Mouse (Mus musculus): ENCODE data around the gene Utp11. TPM values are rescaled to one million over a fixed set of nuclear protein-coding genes. Genes with fewer than 3 reads are reported as not detected.

Utp11 gene
- polyA plus RNA-seq, 1 experiment from 2014 or later, result 62.7 TPM

DNA sequence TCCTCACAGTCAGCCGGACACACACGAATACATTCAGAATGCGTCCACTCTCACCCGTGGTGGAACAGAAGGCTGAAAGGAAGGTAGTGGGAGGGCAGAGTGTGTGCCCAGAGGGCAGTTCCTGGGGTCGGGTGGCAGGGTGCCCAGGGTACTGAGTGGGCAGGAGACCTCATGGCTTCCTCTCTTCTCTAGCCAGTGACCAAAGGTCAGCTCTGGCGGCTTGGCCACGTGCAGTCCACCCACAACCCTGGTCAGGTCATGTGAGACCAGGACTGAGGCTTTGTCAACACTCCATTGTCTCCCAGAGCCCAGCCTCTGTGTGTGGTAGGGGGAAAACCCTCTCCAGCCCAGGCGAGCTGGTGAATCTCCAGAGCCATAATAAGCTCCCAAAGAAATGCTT, 23.2 kb downstream of the Utp11 start:
- Histone ChIP-seq H3K27me3 (replicated peaks; ENCODE audit: control insufficient read depth, insufficient read depth, low read length) (peaks cover 19% of the 10 kb centered on the region), H3K4me2 (ENCODE audit: low read depth, low read length) (no peak overlapping the region), H3K36me3 (ENCODE audit: control insufficient read depth, insufficient read depth, low read length) (no peaks in the 10 kb centered on the region), H3K4me3 (ENCODE audit: low read depth, low read length) (no peak overlapping the region), H3K27ac (replicated peaks; ENCODE audit: low read depth, low read length) (no peak overlapping the region), H3K9me3 (ENCODE audit: control insufficient read depth, low read length) (no peaks in the 10 kb centered on the region), H3K9ac (ENCODE audit: low read depth, low read length) (no peak overlapping the region), H3K4me1 (ENCODE audit: control insufficient read depth, insufficient read depth, low read length) (peaks cover 15% of the 10 kb centered on the region)
- WGBS, result 77% methylated on average over 8 of the region's 8 CpGs
- no peak for ATAC-seq (ENCODE audit: low read depth)
- DNase-seq (ENCODE audit: low spot score), result no peak

DNA sequence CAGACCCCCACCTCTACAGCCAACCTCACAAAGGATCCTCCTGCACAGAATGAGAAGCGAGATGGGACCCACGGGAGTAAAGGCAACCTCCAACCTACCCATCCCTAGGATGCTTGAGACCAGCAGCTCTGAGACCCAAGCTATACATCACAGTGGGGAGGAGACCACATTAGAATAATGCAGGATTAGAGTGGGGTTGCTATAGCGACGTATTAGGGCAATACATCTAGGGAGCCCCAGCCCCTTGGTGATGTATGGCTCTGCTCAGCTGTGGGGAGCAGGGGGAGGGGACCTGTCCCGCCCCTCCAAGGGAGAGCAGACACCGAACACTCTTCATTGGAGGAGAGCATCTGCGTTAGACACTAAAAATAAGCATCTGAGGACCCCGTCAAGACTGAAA, 25.3 kb downstream of the Utp11 start:
- peaks cover 32% of the 10 kb centered on the region for H3K27me3 ChIP-seq (replicated peaks; ENCODE audit: control insufficient read depth, insufficient read depth, low read length)
- no peak overlapping the region for H3K4me2 ChIP-seq (ENCODE audit: low read depth, low read length)
- no peak overlapping the region for H3K9ac ChIP-seq (ENCODE audit: low read depth, low read length)
- no peak overlapping the region for H3K4me3 ChIP-seq (ENCODE audit: low read depth, low read length)
- peaks cover 14% of the 10 kb centered on the region for H3K4me1 ChIP-seq (ENCODE audit: control insufficient read depth, insufficient read depth, low read length)
- no peak overlapping the region for H3K27ac ChIP-seq (replicated peaks; ENCODE audit: low read depth, low read length)
- no peak for DNase-seq (ENCODE audit: low spot score)
- H3K9me3 ChIP-seq (ENCODE audit: control insufficient read depth, low read length), result no peaks in the 10 kb centered on the region
- WGBS, result 15% methylated on average over 8 of the region's 8 CpGs
- H3K36me3 ChIP-seq (ENCODE audit: control insufficient read depth, insufficient read depth, low read length), result no peaks in the 10 kb centered on the region
- peak; percentile 62; the same call in 1 of the 2 replicates for ATAC-seq (ENCODE audit: low read depth)

DNA sequence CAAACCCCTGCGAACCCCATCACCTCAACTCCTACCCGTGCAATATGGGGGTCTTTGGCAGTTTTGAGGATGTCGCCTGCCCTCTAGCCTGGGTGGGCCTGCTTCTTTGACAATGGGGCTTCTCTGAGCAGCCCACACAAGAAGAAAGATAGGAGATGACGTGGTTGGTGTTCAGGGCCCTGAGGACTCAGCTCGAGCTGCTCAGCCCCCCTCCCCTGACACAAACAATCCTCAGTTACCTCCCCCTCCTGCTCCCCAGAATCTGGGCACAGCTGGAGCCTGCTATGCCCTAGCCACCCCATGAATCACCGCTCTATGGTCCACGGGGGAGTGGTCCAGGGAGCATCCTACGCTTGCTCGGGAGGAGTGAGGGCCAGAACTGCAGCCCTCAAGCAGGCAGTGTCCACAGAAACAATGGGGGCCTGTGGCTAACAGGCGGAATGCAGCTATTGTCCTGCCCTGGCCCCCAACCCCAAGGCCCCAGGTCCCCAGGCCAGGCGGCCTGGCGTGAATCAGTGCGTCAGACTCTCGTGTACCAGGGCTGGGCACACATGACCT, 25.8 kb downstream of the Utp11 start:
- H3K9me3 ChIP-seq (ENCODE audit: control insufficient read depth, low read length), result no peaks in the 10 kb centered on the region

DNA sequence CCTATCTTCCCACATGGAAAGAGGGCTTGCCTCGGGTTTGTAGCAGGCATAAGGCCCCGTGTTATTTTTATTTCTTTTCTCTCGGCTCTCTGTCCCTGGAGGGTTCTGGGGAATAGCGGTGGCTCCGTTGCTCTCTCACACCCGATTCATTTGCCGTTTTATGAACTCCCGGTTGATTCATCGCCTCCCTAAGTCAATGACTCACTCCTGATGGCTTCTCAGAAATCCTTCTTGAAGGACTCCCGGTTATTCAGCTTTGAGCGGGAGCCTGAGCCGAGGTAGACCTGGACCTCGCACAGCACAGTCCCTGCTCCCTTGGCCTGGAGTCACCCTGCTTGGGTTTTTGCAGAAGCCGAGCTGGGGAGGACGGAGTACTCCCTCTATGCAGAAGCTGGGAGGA, 28.8 kb downstream of the Utp11 start:
- Histone ChIP-seq H3K4me2 (ENCODE audit: low read depth, low read length) (no peak overlapping the region), H3K9ac (ENCODE audit: low read depth, low read length) (no peak overlapping the region), H3K9me3 (ENCODE audit: control insufficient read depth, low read length) (no peaks in the 10 kb centered on the region), H3K36me3 (ENCODE audit: control insufficient read depth, insufficient read depth, low read length) (no peaks in the 10 kb centered on the region), H3K27me3 (replicated peaks; ENCODE audit: control insufficient read depth, insufficient read depth, low read length) (peaks cover 49% of the 10 kb centered on the region), H3K4me1 (ENCODE audit: control insufficient read depth, insufficient read depth, low read length) (no peaks in the 10 kb centered on the region), H3K27ac (replicated peaks; ENCODE audit: low read depth, low read length) (no peak overlapping the region), H3K4me3 (ENCODE audit: low read depth, low read length) (no peak overlapping the region)
- DNase-seq (ENCODE audit: low spot score) (no peak), ATAC-seq (ENCODE audit: low read depth) (no peak)
- 67% methylated on average over 15 of the region's 15 CpGs for WGBS

More for the DNA sequence above, 25.8 kb downstream of the Utp11 start:
- ATAC-seq (ENCODE audit: low read depth) (no peak), DNase-seq (ENCODE audit: low spot score) (no peak)
- Histone ChIP-seq H3K4me3 (ENCODE audit: low read depth, low read length) (no peak overlapping the region), H3K27ac (replicated peaks; ENCODE audit: low read depth, low read length) (no peak overlapping the region), H3K4me2 (ENCODE audit: low read depth, low read length) (no peak overlapping the region), H3K4me1 (ENCODE audit: control insufficient read depth, insufficient read depth, low read length) (peaks cover 9% of the 10 kb centered on the region), H3K36me3 (ENCODE audit: control insufficient read depth, insufficient read depth, low read length) (no peaks in the 10 kb centered on the region), H3K9ac (ENCODE audit: low read depth, low read length) (no peak overlapping the region), H3K27me3 (replicated peaks; ENCODE audit: control insufficient read depth, insufficient read depth, low read length) (peaks cover 32% of the 10 kb centered on the region)
- WGBS, result 38% methylated on average over 14 of the region's 14 CpGs

DNA sequence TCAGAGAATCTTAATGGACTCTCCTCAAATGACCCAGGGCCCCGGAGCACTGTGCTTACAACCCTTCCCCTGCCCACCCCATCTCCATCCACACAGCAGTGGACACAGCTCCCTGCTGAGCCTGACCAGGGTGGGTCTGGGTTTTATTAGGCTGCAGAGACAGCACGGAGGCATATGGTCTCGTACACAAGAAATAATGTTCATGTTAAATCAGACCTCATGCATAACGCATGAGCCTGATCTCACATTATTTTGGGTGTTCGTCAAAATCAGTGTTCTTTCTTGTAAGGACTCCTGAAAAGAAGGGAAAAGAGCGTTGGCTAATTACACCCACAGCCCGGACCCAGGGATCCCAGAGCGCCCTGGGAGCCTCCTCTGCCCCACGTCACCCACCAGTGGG, 29.2 kb downstream of the Utp11 start:
- H3K27ac ChIP-seq (replicated peaks; ENCODE audit: low read depth, low read length), result no peak overlapping the region
- H3K27me3 ChIP-seq (replicated peaks; ENCODE audit: control insufficient read depth, insufficient read depth, low read length), result peaks cover 53% of the 10 kb centered on the region
- no peak overlapping the region for H3K4me3 ChIP-seq (ENCODE audit: low read depth, low read length)
- WGBS, result 44% methylated on average over 9 of the region's 9 CpGs
- no peak overlapping the region for H3K4me2 ChIP-seq (ENCODE audit: low read depth, low read length)
- H3K4me1 ChIP-seq (ENCODE audit: control insufficient read depth, insufficient read depth, low read length), result no peaks in the 10 kb centered on the region
- H3K9ac ChIP-seq (ENCODE audit: low read depth, low read length), result no peak overlapping the region
- ATAC-seq (ENCODE audit: low read depth) (no peak), DNase-seq (ENCODE audit: low spot score) (no peak)
- no peaks in the 10 kb centered on the region for H3K9me3 ChIP-seq (ENCODE audit: control insufficient read depth, low read length)
- H3K36me3 ChIP-seq (ENCODE audit: control insufficient read depth, insufficient read depth, low read length), result no peaks in the 10 kb centered on the region

DNA sequence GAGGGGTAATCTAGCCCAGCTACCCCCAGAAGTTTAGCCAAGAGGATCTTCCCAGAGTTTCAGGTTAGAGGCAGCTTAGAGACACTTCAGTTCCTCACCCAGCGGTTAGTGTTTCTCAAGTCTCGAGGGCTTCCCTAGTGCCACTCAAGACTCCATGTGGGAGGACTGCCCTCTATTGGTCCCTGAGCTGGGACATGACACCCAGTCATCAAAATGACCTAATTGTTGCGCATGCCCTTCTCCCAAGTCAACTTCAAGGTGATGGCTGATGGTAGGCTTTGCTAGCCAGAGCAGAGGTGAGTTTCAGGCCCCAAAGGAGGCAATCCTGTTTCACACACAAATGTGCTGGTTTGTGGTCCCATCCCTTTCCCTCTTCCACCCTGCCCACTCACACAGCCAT, 30.4 kb downstream of the Utp11 start:
- Histone ChIP-seq H3K36me3 (ENCODE audit: control insufficient read depth, insufficient read depth, low read length) (no peaks in the 10 kb centered on the region), H3K9me3 (ENCODE audit: control insufficient read depth, low read length) (no peaks in the 10 kb centered on the region), H3K9ac (ENCODE audit: low read depth, low read length) (no peak overlapping the region), H3K27me3 (replicated peaks; ENCODE audit: control insufficient read depth, insufficient read depth, low read length) (peaks cover 64% of the 10 kb centered on the region), H3K4me1 (ENCODE audit: control insufficient read depth, insufficient read depth, low read length) (0 out of 2 replicates have a peak, but pooled peaks cover 3% of the 10 kb centered on the region), H3K4me3 (ENCODE audit: low read depth, low read length) (no peak overlapping the region), H3K27ac (replicated peaks; ENCODE audit: low read depth, low read length) (no peak overlapping the region), H3K4me2 (ENCODE audit: low read depth, low read length) (no peak overlapping the region)
- DNase-seq (ENCODE audit: low spot score) (peak; percentile 29), ATAC-seq (ENCODE audit: low read depth) (no peak)
- 49% methylated on average over 3 of the region's 3 CpGs for WGBS

DNA sequence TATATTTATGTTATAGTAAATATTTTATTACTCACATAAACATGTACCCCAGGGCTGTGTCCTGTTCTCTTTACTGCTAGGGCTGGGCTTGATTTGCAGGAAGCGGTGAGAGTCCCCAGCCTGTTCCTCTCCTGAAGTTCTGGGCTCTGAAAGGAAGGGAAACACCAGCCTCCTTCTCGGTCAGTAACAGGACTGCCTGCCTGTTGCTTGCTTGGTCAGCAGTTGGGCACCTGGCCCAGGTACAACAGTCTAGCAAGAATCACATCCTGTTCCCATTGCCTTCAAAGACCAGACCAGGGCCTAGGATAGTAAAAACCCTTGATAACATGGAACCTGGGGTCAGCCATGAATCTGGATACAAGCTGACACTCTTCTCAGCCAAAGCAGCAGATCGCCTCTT, 32.8 kb downstream of the Utp11 start:
- Histone ChIP-seq H3K9ac (ENCODE audit: low read depth, low read length) (no peak overlapping the region), H3K36me3 (ENCODE audit: control insufficient read depth, insufficient read depth, low read length) (no peaks in the 10 kb centered on the region), H3K4me2 (ENCODE audit: low read depth, low read length) (no peak overlapping the region), H3K4me1 (ENCODE audit: control insufficient read depth, insufficient read depth, low read length) (peaks cover 13% of the 10 kb centered on the region), H3K27me3 (replicated peaks; ENCODE audit: control insufficient read depth, insufficient read depth, low read length) (peaks cover 83% of the 10 kb centered on the region), H3K9me3 (ENCODE audit: control insufficient read depth, low read length) (no peaks in the 10 kb centered on the region), H3K27ac (replicated peaks; ENCODE audit: low read depth, low read length) (no peak overlapping the region), H3K4me3 (ENCODE audit: low read depth, low read length) (no peak overlapping the region)
- no peak for DNase-seq (ENCODE audit: low spot score)
- 47% methylated on average over 3 of the region's 3 CpGs for WGBS
- no peak for ATAC-seq (ENCODE audit: low read depth)

DNA sequence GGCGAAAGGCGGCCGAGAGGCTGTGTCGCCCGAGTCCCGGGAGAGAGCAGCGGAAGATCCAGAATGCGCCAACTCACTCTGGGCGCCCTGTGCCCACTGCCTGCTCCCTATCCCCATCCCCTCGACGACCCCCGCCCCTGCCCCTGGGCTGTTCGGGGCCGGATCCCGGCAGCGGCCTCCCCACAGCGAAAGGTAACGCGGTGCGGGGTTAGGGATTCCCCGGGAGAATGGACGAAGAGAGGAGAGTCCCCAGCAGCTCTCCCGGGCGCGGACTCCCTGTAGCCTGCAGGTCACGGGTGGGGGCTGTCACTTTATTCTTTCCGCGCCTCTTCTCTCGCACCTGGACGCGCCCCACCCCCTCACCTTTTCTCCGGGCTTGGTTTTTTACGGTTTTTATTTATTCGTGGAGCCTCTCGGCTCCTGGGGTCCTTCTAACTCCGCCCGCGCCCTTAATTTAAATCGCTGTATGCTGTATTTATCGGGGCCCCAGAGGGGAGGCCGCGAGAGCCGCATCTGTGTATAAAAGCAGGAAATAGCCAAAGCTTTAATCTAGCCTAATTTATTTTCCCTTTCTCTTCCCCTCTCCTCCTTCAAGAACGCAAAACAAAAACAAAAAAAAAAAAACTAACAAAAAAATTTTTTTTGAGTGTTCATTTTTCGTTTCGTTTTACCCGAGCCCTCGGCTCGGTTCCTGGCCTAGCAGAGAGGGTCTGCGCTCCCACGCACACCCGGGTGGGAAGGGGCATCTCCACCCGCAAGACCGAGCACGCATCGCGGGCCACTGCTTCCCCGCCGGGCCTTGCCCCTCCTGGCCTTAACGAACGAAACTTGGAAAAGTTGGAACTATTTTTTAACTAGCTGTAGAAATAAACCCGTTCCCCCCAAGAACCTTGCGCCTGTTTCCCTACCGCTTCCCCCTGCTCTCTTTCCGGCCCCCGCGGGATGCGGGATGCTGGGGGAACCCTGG, 33.9 kb downstream of the Utp11 start:
- DNase-seq (ENCODE audit: low spot score), result no peak
- peaks cover 89% of the 10 kb centered on the region for H3K27me3 ChIP-seq (replicated peaks; ENCODE audit: control insufficient read depth, insufficient read depth, low read length)
- peak overlapping the region; percentile 98 for H3K4me2 ChIP-seq (ENCODE audit: low read depth, low read length)
- H3K36me3 ChIP-seq (ENCODE audit: control insufficient read depth, insufficient read depth, low read length), result no peaks in the 10 kb centered on the region
- no peak for ATAC-seq (ENCODE audit: low read depth)
- no peak overlapping the region for H3K27ac ChIP-seq (replicated peaks; ENCODE audit: low read depth, low read length)
- peak overlapping the region; percentile 61 for H3K4me3 ChIP-seq (ENCODE audit: low read depth, low read length)
- WGBS, result under 1% methylated on average over 68 of the region's 68 CpGs
- peaks cover 13% of the 10 kb centered on the region for H3K4me1 ChIP-seq (ENCODE audit: control insufficient read depth, insufficient read depth, low read length)
- no peaks in the 10 kb centered on the region for H3K9me3 ChIP-seq (ENCODE audit: control insufficient read depth, low read length)
- H3K9ac ChIP-seq (ENCODE audit: low read depth, low read length), result peak overlapping the region; percentile 51
